ENCODE assay signal across 9 mouse cellular contexts in genomic region chr7:16475321-16475720, GRCm38 (mm10). TPM values are rescaled to one million over a fixed set of nuclear protein-coding genes. Genes with fewer than 3 reads are reported as not detected.
DNase-seq lines count a peak whose midpoint lies in the region; ATAC-seq and TF ChIP-seq lines count a peak whose summit lies in the region.
"Had no signal": no experiment of that assay in that cellular context is flagged by ENCODE, and none has a peak within 500 bp of the region (broad histone marks: within the 10 kb centered on the region; RNA-seq: fewer than 3 reads in every experiment).

No protein-coding gene starts in this region.

- peaks cover 18% of the 10 kb centered on the region for H3K4me1 ChIP-seq in heart, embryonic 11.5 days (ENCODE audit: control insufficient read depth, insufficient read depth, low read length)
- peaks cover 30% of the 10 kb centered on the region for H3K4me1 ChIP-seq in testis, adult 2 months (ENCODE audit: control insufficient read depth, insufficient read depth, low read length)
- peaks cover 24% of the 10 kb centered on the region for H3K4me1 ChIP-seq in liver, embryonic 15.5 days (replicated peaks)

- whole genome bisulfite sequencing in heart, embryonic 11.5 days (ENCODE audit: insufficient replicate concordance): 4% methylated on average over 23 of the region's 23 CpGs
- WGBS in liver, embryonic 15.5 days (ENCODE audit: insufficient replicate concordance): 5% methylated on average over 23 of the region's 23 CpGs

- H3K9ac ChIP-seq in heart, embryonic 11.5 days (ENCODE audit: low read depth, low read length): no peak overlapping the region
- H3K9ac ChIP-seq in liver, embryonic 15.5 days: no peak overlapping the region

- H3K36me3 ChIP-seq in heart, embryonic 11.5 days (ENCODE audit: control insufficient read depth, insufficient read depth, low read length): no peaks in the 10 kb centered on the region
- no peaks in the 10 kb centered on the region for H3K36me3 ChIP-seq in testis, adult 2 months (ENCODE audit: control insufficient read depth, insufficient read depth, low read length)
- H3K36me3 ChIP-seq in liver, embryonic 15.5 days (replicated peaks): no peaks in the 10 kb centered on the region

- TF ChIP-seq CTCF in testis, adult 2 months (IDR thresholded peaks at IDR 0.05; ENCODE audit: control insufficient read depth, insufficient read depth, insufficient replicate concordance, low read depth, low read length): no peak

- TF ChIP-seq POLR2A in testis, adult 2 months (IDR thresholded peaks at IDR 0.05; ENCODE audit: control insufficient read depth, low read depth, low read length): no peak

- H3K4me2 ChIP-seq in heart, embryonic 11.5 days: peak overlapping the region; percentile 39; the same call in 1 of the 2 replicates
- peak overlapping the region; percentile 56; the same call in 1 of the 2 replicates for H3K4me2 ChIP-seq in liver, embryonic 15.5 days

- no peaks in the 10 kb centered on the region for H3K9me3 ChIP-seq in heart, embryonic 11.5 days (replicated peaks; ENCODE audit: control insufficient read depth, low read length)
- no peaks in the 10 kb centered on the region for H3K9me3 ChIP-seq in liver, embryonic 15.5 days (replicated peaks)

- no peak overlapping the region for H3K27ac ChIP-seq in heart, embryonic 11.5 days (ENCODE audit: low read depth, low read length)
- no peak overlapping the region for H3K27ac ChIP-seq in testis, adult 2 months (ENCODE audit: control insufficient read depth, insufficient read depth, low read depth, low read length)
- H3K27ac ChIP-seq in liver, embryonic 15.5 days (replicated peaks): no peak overlapping the region

- ATAC-seq in heart, embryonic 11.5 days (replicated peaks; ENCODE audit: insufficient number of reproducible peaks, low FRiP score, low TSS enrichment): no peak
- ATAC-seq in liver, embryonic 15.5 days (ENCODE audit: insufficient read depth): no peak

- DNase-seq in heart, adult 9 months (ENCODE audit: low spot score in 2 of 2): no peak
- DNase-seq in testis, postnatal 10 days (ENCODE audit: low spot score): no peak
- no peak for DNase-seq in T-cell, adult 2 months (ENCODE audit: low spot score)
- DNase-seq in adrenal gland, adult 18-20 months (ENCODE audit: low spot score in 2 of 2): no peak
- no peak for DNase-seq in ovary, adult 18-20 months (ENCODE audit: low spot score)
- DNase-seq: thymus, postnatal 36 days had no signal

- H3K4me3 ChIP-seq in heart, embryonic 11.5 days (ENCODE audit: low read depth, low read length): peak overlapping the region; percentile 43
- H3K4me3 ChIP-seq in testis, adult 2 months (ENCODE audit: control insufficient read depth, low read depth, low read length): peak overlapping the region; percentile 3; the same call in 1 of the 2 replicates
- H3K4me3 ChIP-seq in liver, embryonic 15.5 days (replicated peaks): no peak overlapping the region

- peaks cover 61% of the 10 kb centered on the region for H3K27me3 ChIP-seq in heart, embryonic 11.5 days (ENCODE audit: control insufficient read depth, insufficient read depth, low read length)
- H3K27me3 ChIP-seq in testis, adult 2 months (ENCODE audit: control insufficient read depth, insufficient read depth, low read length): no peaks in the 10 kb centered on the region; the same call in 1 of the 2 replicates
- peaks cover 80% of the 10 kb centered on the region for H3K27me3 ChIP-seq in liver, embryonic 15.5 days

RNA-seq across cellular contexts. Expression of gene Npas1, which starts 2.2 kb away (rescaled TPM):
- 0.23 TPM in 1 of 2 replicates, not detected in the other for polyA plus RNA-seq in heart, embryonic 11.5 days (2014; fragmentation: Nextera tagmentation; extraction: Ambion mirVana)
- polyA plus RNA-seq in testis, adult 2 months (2012; rRNA removed): 0.72 and 1.4 TPM in 2 replicates
- polyA plus RNA-seq in liver, embryonic 15.5 days (2015; fragmentation: Nextera tagmentation; extraction: Ambion mirVana): 0.12 and 0.17 TPM in 2 replicates
- total RNA-seq in adrenal gland, adult 18-20 months (2021): not detected

RNA-seq across cellular contexts. Expression of gene Tmem160, which starts 22.7 kb away (rescaled TPM):
- polyA plus RNA-seq in heart, embryonic 11.5 days (2014; fragmentation: Nextera tagmentation; extraction: Ambion mirVana): 69.4 and 78.6 TPM in 2 replicates
- polyA plus RNA-seq in testis, adult 2 months (2012; rRNA removed): 3.5 and 5.6 TPM in 2 replicates
- 28.8 and 30.4 TPM in 2 replicates for polyA plus RNA-seq in liver, embryonic 15.5 days (2015; fragmentation: Nextera tagmentation; extraction: Ambion mirVana)
- total RNA-seq in adrenal gland, adult 18-20 months (2021): 10 to 100 TPM; 60.1 to 61.7 TPM
